ENCODE assay signal across 16 mouse cellular contexts in genomic region chr17:6773249-6773966, GRCm38 (mm10). TPM values are rescaled to one million over a fixed set of nuclear protein-coding genes. Genes with fewer than 3 reads are reported as not detected.
DNase-seq lines count a peak whose midpoint lies in the region; ATAC-seq and TF ChIP-seq lines count a peak whose summit lies in the region.
"Had no signal": no experiment of that assay in that cellular context is flagged by ENCODE, and none has a peak within 500 bp of the region (broad histone marks: within the 10 kb centered on the region; RNA-seq: fewer than 3 reads in every experiment).

No protein-coding gene starts in this region.

- TF ChIP-seq CTCF in thymus, adult 2 months (IDR thresholded peaks at IDR 0.05; ENCODE audit: borderline replicate concordance, control insufficient read depth, extremely low read depth, insufficient read depth, low read length, poor library complexity), result no peak

- peaks cover 77% of the 10 kb centered on the region for H3K4me1 ChIP-seq in heart, embryonic 16.5 days (ENCODE audit: control insufficient read depth, insufficient read depth, low read length)
- H3K4me1 ChIP-seq in thymus, adult 2 months (replicated peaks; ENCODE audit: control insufficient read depth, insufficient read depth, low read length), result peaks cover 66% of the 10 kb centered on the region

- H3K4me2 ChIP-seq in heart, embryonic 16.5 days (ENCODE audit: low read depth, low read length), result no peak overlapping the region
- H3K4me2 ChIP-seq: embryonic facial prominence, embryonic 15.5 days; lung, embryonic 15.5 days; midbrain, embryonic 12.5 days had no signal

- H3K36me3 ChIP-seq in heart, embryonic 16.5 days (ENCODE audit: control insufficient read depth, insufficient read depth), result no peaks in the 10 kb centered on the region
- peaks cover 20% of the 10 kb centered on the region; the same call in 1 of the 2 replicates for H3K36me3 ChIP-seq in thymus, adult 2 months (ENCODE audit: control insufficient read depth, insufficient read depth, low read length)
- H3K36me3 ChIP-seq: embryonic facial prominence, embryonic 15.5 days; limb, embryonic 10.5 days; lung, embryonic 15.5 days; midbrain, embryonic 12.5 days had no signal

- H3K9ac ChIP-seq in heart, embryonic 16.5 days (ENCODE audit: low read length), result no peak overlapping the region
- H3K9ac ChIP-seq: embryonic facial prominence, embryonic 15.5 days; lung, embryonic 15.5 days; midbrain, embryonic 12.5 days had no signal

- H3K27me3 ChIP-seq in heart, embryonic 16.5 days (ENCODE audit: control insufficient read depth, insufficient read depth, low read length), result no peaks in the 10 kb centered on the region
- no peaks in the 10 kb centered on the region for H3K27me3 ChIP-seq in thymus, adult 2 months (ENCODE audit: control insufficient read depth, insufficient read depth, low read length)
- H3K27me3 ChIP-seq: CH12.LX; embryonic facial prominence, embryonic 15.5 days; lung, embryonic 15.5 days had no signal

- peak overlapping the region; percentile 33; the same call in 1 of the 2 replicates for H3K27ac ChIP-seq in heart, embryonic 16.5 days (ENCODE audit: low read length)
- peak overlapping the region; percentile 51 for H3K27ac ChIP-seq in thymus, adult 2 months (ENCODE audit: control insufficient read depth, insufficient read depth, low read length)
- H3K27ac ChIP-seq: embryonic facial prominence, embryonic 15.5 days; limb, embryonic 10.5 days; midbrain, embryonic 12.5 days had no signal

- WGBS in heart, embryonic 16.5 days, result 77% methylated on average over 14 of the region's 14 CpGs
- WGBS in thymus, adult 2 months, result 48% methylated on average over 14 of the region's 14 CpGs

- H3K4me3 ChIP-seq in heart, embryonic 16.5 days (ENCODE audit: low read length), result no peak overlapping the region
- no peak overlapping the region for H3K4me3 ChIP-seq in thymus, adult 2 months (ENCODE audit: control insufficient read depth, insufficient read depth, low read length)
- H3K4me3 ChIP-seq: embryonic facial prominence, embryonic 15.5 days; limb, embryonic 10.5 days; lung, embryonic 15.5 days; midbrain, embryonic 12.5 days had no signal

- H3K9me3 ChIP-seq in heart, embryonic 16.5 days (replicated peaks; ENCODE audit: control insufficient read depth, low read length), result no peaks in the 10 kb centered on the region
- H3K9me3 ChIP-seq: embryonic facial prominence, embryonic 15.5 days; limb, embryonic 10.5 days; lung, embryonic 15.5 days; midbrain, embryonic 12.5 days had no signal

- DNase-seq in heart, adult 9 months (ENCODE audit: low spot score in 2 of 2), result no peak
- DNase-seq in thymus, adult 2 months, result peak; percentile 33
- no peak for DNase-seq in thymus, adult 18-20 months
- DNase-seq in induced T-regulatory cell, adult 2 months (ENCODE audit: low read depth), result peak; percentile 64
- no peak for DNase-seq in right cerebral cortex, postnatal 10 days (ENCODE audit: low spot score in 2 of 2)
- DNase-seq in layer of hippocampus, postnatal 14 days (ENCODE audit: low spot score in 2 of 2), result no peak
- DNase-seq: cerebellum, adult 11-12 months; gastrocnemius, postnatal 10 days; kidney, adult 11 months had no signal

- no peak for TF ChIP-seq POLR2A in thymus, adult 2 months (IDR thresholded peaks at IDR 0.05; ENCODE audit: control insufficient read depth, extremely low read depth, insufficient read depth, low read length, poor library complexity)

- no peak for ATAC-seq in heart, embryonic 16.5 days (replicated peaks; ENCODE audit: extremely low read depth, insufficient read depth, low FRiP score)
- ATAC-seq: forebrain, embryonic 16.5 days had no signal

RNA-seq across cellular contexts. Expression of gene Ezr, which starts 9.2 kb away (rescaled TPM):
- polyA plus RNA-seq in heart, embryonic 16.5 days (2015; fragmentation: Nextera tagmentation; extraction: Ambion mirVana), result 144 and 166 TPM in 2 replicates
- polyA plus RNA-seq in thymus, adult 2 months (2012; rRNA removed), result 149 and 189 TPM in 2 replicates
- 10 to 100 TPM; 63.0 to 68.2 TPM for total RNA-seq in layer of hippocampus, postnatal 14 days (2021)

Comparison
In these comparisons a context has a peak if more than half of its experiments do, and no peak if none do; other contexts are left out.
1. DNase-seq: peak in thymus, adult 2 months (single experiment) and induced T-regulatory cell, adult 2 months (single experiment); none in heart, adult 9 months (0 of 2), thymus, adult 18-20 months (0 of 2), right cerebral cortex, postnatal 10 days (0 of 2) and layer of hippocampus, postnatal 14 days (0 of 2).